Mouse (Mus musculus): ENCODE results near the gene Shcbp1l.
A peak's percentile ranks its signal among the peaks of the same experiment; 100 is the strongest.
"Not testable (repeated sequence)": the region's sequence is repeated elsewhere in the genome, so short reads cannot be mapped to it uniquely, and the experiment has no call there.

The Shcbp1l gene

GRCm38 (mm10) chr1:153424770-153425584 lies at the start of gene Shcbp1l:
Shcbp1l (plus strand) TSS chr1:153425162.
- DNase-seq: peak; percentile 71

- no peak for DNase-seq
Measured at GRCm38 (mm10) chr1:153376446-153376845, 48.5 kb upstream of the Shcbp1l start.

- DNase-seq: no peak
Measured at GRCm38 (mm10) chr1:153378587-153378986, 46.4 kb upstream of the Shcbp1l start.

- DNase-seq: no peak
Measured at GRCm38 (mm10) chr1:153379832-153380231, 45.1 kb upstream of the Shcbp1l start.

- no peak for DNase-seq
Measured at GRCm38 (mm10) chr1:153380746-153381282, 44.1 kb upstream of the Shcbp1l start.

GRCm38 (mm10) chr1:153385081-153385480 lies 39.9 kb upstream of the Shcbp1l start:
- peak; percentile 25 for DNase-seq

- DNase-seq: not testable (repeated sequence)
Measured at GRCm38 (mm10) chr1:153385661-153386060, 39.3 kb upstream of the Shcbp1l start.

- DNase-seq: peak; percentile 84
Measured at GRCm38 (mm10) chr1:153386271-153387069, 38.5 kb upstream of the Shcbp1l start.

- not testable (repeated sequence) for DNase-seq
Measured at GRCm38 (mm10) chr1:153395706-153396105, 29.3 kb upstream of the Shcbp1l start.

- peak; percentile 64 for DNase-seq
Measured at GRCm38 (mm10) chr1:153401765-153402164, 23.2 kb upstream of the Shcbp1l start.

GRCm38 (mm10) chr1:153407641-153408040 lies 17.3 kb upstream of the Shcbp1l start:
- DNase-seq: not testable (repeated sequence)

GRCm38 (mm10) chr1:153408296-153408695 lies 16.7 kb upstream of the Shcbp1l start:
- DNase-seq: not testable (repeated sequence)

- DNase-seq: not testable (repeated sequence)
Measured at GRCm38 (mm10) chr1:153410915-153411314, 14.0 kb upstream of the Shcbp1l start.

- DNase-seq: no peak
Measured at GRCm38 (mm10) chr1:153411723-153412122, 13.2 kb upstream of the Shcbp1l start.

- DNase-seq: not testable (repeated sequence)
Measured at GRCm38 (mm10) chr1:153412663-153413396, 12.1 kb upstream of the Shcbp1l start.

- not testable (repeated sequence) for DNase-seq
Measured at GRCm38 (mm10) chr1:153413397-153414020, 11.5 kb upstream of the Shcbp1l start.

GRCm38 (mm10) chr1:153414114-153414723 lies 10.7 kb upstream of the Shcbp1l start:
- peak; percentile 38 for DNase-seq

- peak; percentile 24 for DNase-seq
Measured at GRCm38 (mm10) chr1:153414962-153415361, 10.0 kb upstream of the Shcbp1l start.

GRCm38 (mm10) chr1:153415742-153416141 lies 9.2 kb upstream of the Shcbp1l start:
- not testable (repeated sequence) for DNase-seq

GRCm38 (mm10) chr1:153416271-153416832 lies 8.6 kb upstream of the Shcbp1l start:
- DNase-seq: not testable (repeated sequence)

GRCm38 (mm10) chr1:153417805-153418204 lies 7.2 kb upstream of the Shcbp1l start:
- DNase-seq: not testable (repeated sequence)
